Mouse (Mus musculus): ENCODE measurements at regions not wholly inside any gene's neighbourhood (a gene's known extent, or its start where the extent isn't known, plus 50 kb on each side); places are given as distances from the start of the nearest gene placed in this dataset.

GRCm38 (mm10) chr11:113142816-113143215 lies 360.8 kb downstream of the Sox9 start:
- TF ChIP-seq POLR2AphosphoS2 (IDR thresholded peaks at IDR 0.05; ENCODE audit: insufficient read length, low read depth) = no peak
- no peak for TF ChIP-seq POLR2A (IDR thresholded peaks at IDR 0.05; ENCODE audit: insufficient read length, low read depth)
- TF ChIP-seq E2F4 (IDR thresholded peaks at IDR 0.05; ENCODE audit: insufficient read depth) = no peak
- no peak for TF ChIP-seq MAX (IDR thresholded peaks at IDR 0.05; ENCODE audit: low read depth)
- TF ChIP-seq MYOG (IDR thresholded peaks at IDR 0.05; ENCODE audit: control insufficient read depth in 1 of 3, insufficient read depth in 1 of 3, insufficient read length in 2 of 3, low read depth in 2 of 3) = no peak
- TF ChIP-seq TCF12 (IDR thresholded peaks at IDR 0.05; ENCODE audit: insufficient read depth, poor library complexity, severe bottlenecking) = no peak

Measured in myocyte (in vitro differentiated cells).